Mouse (Mus musculus) embryonic facial prominence, embryonic 11.5 days (tissue): ENCODE data around the gene Nrp2. TPM values are rescaled to one million over a fixed set of nuclear protein-coding genes. Genes with fewer than 3 reads are reported as not detected.
A peak's percentile ranks its signal among the peaks of the same experiment; 100 is the strongest.

Experiments
- ATAC-seq: fragments of 200-750 bp; cut with Nextera tagmentation; replicated peaks from 2 replicates; pipeline ENCODE4 v1.8.0; 2017; ENCODE audit warnings: low read depth; ENCODE audit not compliant: insufficient number of reproducible peaks, low FRiP score, low TSS enrichment
- DNase-seq: peaks from one replicate; pipeline ENCODE4 v3.0.0-alpha.2; 2015; ENCODE audit warnings: low spot score
- H3K27ac ChIP-seq: fragments of 300-500 bp; sonication (generic); replicated peaks from 2 replicates; pipeline ENCODE4 v1.5.1; 2014; ENCODE audit warnings: mild to moderate bottlenecking, low read depth, low read length, control low read depth
- H3K27me3 ChIP-seq: fragments of 300-500 bp; sonication (generic); 2 replicates; pipeline ENCODE4 v1.6.1; 2014; ENCODE audit warnings: mild to moderate bottlenecking, low read length, moderate library complexity, mixed read lengths; ENCODE audit not compliant: control insufficient read depth, insufficient read depth
- H3K36me3 ChIP-seq: fragments of 300-500 bp; sonication (generic); replicated peaks from 2 replicates; pipeline ENCODE4 v1.6.1; 2014; ENCODE audit warnings: low read depth, mild to moderate bottlenecking, low read length, moderate library complexity, mixed read lengths; ENCODE audit not compliant: control insufficient read depth, insufficient read depth
- H3K4me1 ChIP-seq: fragments of 300-500 bp; sonication (generic); 2 replicates; pipeline ENCODE4 v1.6.1; 2014; ENCODE audit warnings: low read length, mixed read lengths; ENCODE audit not compliant: control insufficient read depth, insufficient read depth
- H3K4me2 ChIP-seq: fragments of 300-500 bp; sonication (generic); 2 replicates; pipeline ENCODE4 v1.6.1; 2014; ENCODE audit warnings: low read depth, mild to moderate bottlenecking, control low read depth, low read length, moderate library complexity
- H3K4me3 ChIP-seq: fragments of 300-500 bp; sonication (generic); 2 replicates; pipeline ENCODE4 v1.5.1; 2014; ENCODE audit warnings: low read depth, low read length, control low read depth
- H3K9ac ChIP-seq: fragments of 300-500 bp; sonication (generic); replicated peaks from 2 replicates; pipeline ENCODE4 v1.6.1; 2014; ENCODE audit warnings: mild to moderate bottlenecking, control low read depth, low read length
- H3K9me3 ChIP-seq: fragments of 300-500 bp; sonication (generic); replicated peaks from 2 replicates; pipeline ENCODE4 v1.6.1; 2016; ENCODE audit warnings: mild to moderate bottlenecking, low read length, inconsistent platforms, mixed read lengths; ENCODE audit not compliant: control insufficient read depth
- WGBS: fragments of 180-500 bp; shearing (Covaris S2); extraction: QIAGEN DNeasy Blood & Tissue Kit; methylation state at CpG from one replicate; pipeline ENCODE4 v1.1.7; 2014; 5-methylcytosine and 5-hydroxymethylcytosine counted together
- polyA plus RNA-seq: library from polyadenylated mRNA; unstranded; fragments of >200 nt; fragmentation: Nextera tagmentation; extraction: Ambion mirVana; gene quantifications from 2 replicates; pipeline ENCODE4 v1.2.1, GENCODE M21; 2014

The Nrp2 gene
- polyA plus RNA-seq, result 20.2 and 23.7 TPM in 2 replicates

- H3K4me1 ChIP-seq, result no peaks in the 10 kb centered on the region; the same call in 1 of the 2 replicates
- under 1% methylated on average over 63 of the region's 76 CpGs for WGBS
- H3K27me3 ChIP-seq, result peaks cover 1% of the 10 kb centered on the region; the same call in 1 of the 2 replicates
- DNase-seq, result peak; percentile 90
- H3K4me2 ChIP-seq, result peak within 1 kb of the TSS; percentile 82
- peak within 1 kb of the TSS; percentile 52; the same call in 1 of the 2 replicates for H3K27ac ChIP-seq
- ATAC-seq, result peak; percentile 78
- H3K9ac ChIP-seq, result peak within 1 kb of the TSS; percentile 79
- no peaks in the 10 kb centered on the region for H3K36me3 ChIP-seq
- no peaks in the 10 kb centered on the region for H3K9me3 ChIP-seq
- peak within 1 kb of the TSS; percentile 65 for H3K4me3 ChIP-seq
Measured at GRCm38 (mm10) chr1:62703158-62704116, at the start of gene Nrp2. TSS of gene Nrp2 (plus strand) at chr1:62703285.

GRCm38 (mm10) chr1:62654436-62654835 is 48.6 kb upstream of the Nrp2 start:
- DNase-seq, result no peak
- Histone ChIP-seq H3K4me2 (no peak overlapping the region), H3K4me1 (no peaks in the 10 kb centered on the region), H3K9ac (no peak overlapping the region), H3K36me3 (no peaks in the 10 kb centered on the region), H3K9me3 (no peaks in the 10 kb centered on the region), H3K27me3 (no peaks in the 10 kb centered on the region), H3K27ac (no peak overlapping the region), H3K4me3 (no peak overlapping the region)
- ATAC-seq, result no peak
- WGBS, result 75% methylated on average over 6 of the region's 6 CpGs

DNA sequence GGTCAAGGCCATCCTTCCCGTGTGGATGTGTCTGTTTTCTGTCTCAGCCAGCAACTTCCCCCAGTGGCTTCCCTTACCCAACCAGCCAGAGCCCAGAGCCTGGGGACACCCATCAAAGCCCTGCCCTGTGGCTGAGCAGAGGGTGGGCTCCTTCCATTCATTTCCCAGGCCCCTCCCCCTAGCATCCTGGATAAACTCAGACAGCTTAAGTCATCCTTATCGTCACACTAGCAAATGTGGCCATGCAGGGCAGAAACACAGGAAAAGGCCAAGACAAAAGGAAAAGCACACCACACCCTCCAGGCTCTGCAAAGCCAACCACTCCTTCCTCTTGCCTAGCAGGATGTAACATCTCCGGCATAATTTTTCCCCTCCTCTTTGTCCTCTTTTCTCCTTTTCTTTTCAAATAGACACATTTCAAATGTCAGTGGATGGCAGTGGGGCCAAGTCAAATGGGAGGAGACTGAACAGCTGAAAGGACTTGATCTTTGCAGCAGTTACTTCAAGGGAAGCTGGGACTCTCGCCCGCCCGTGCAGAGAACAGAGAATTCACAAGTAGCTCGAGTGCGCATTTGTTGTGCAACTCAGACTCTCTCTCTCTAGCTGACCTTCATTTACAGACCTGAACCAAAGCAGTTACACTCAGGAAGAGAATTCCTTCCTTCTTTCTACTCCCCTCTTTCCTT is 38.0 kb upstream of the Nrp2 start:
- Histone ChIP-seq H3K27ac (no peak overlapping the region), H3K9me3 (no peaks in the 10 kb centered on the region), H3K9ac (no peak overlapping the region), H3K4me3 (no peak overlapping the region), H3K36me3 (no peaks in the 10 kb centered on the region), H3K27me3 (no peaks in the 10 kb centered on the region), H3K4me1 (no peaks in the 10 kb centered on the region), H3K4me2 (no peak overlapping the region)
- WGBS, result 55% methylated on average over 8 of the region's 8 CpGs
- DNase-seq (peak; percentile 23), ATAC-seq (no peak)

- no peaks in the 10 kb centered on the region for H3K4me1 ChIP-seq
- no peak overlapping the region for H3K27ac ChIP-seq
- no peaks in the 10 kb centered on the region for H3K27me3 ChIP-seq
- no peak for ATAC-seq
- H3K36me3 ChIP-seq, result no peaks in the 10 kb centered on the region
- H3K9ac ChIP-seq, result no peak overlapping the region
- H3K4me3 ChIP-seq, result no peak overlapping the region
- no peak overlapping the region for H3K4me2 ChIP-seq
- H3K9me3 ChIP-seq, result no peaks in the 10 kb centered on the region
- 88% methylated on average over 5 of the region's 5 CpGs for WGBS
- DNase-seq, result no peak
Measured at GRCm38 (mm10) chr1:62665771-62666730, 37.0 kb upstream of the Nrp2 start.

GRCm38 (mm10) chr1:62666780-62667179 is 36.3 kb upstream of the Nrp2 start:
- no peak for DNase-seq

GRCm38 (mm10) chr1:62678611-62679344 is 24.3 kb upstream of the Nrp2 start:
- DNase-seq, result no peak
- no peaks in the 10 kb centered on the region for H3K9me3 ChIP-seq
- no peaks in the 10 kb centered on the region for H3K27me3 ChIP-seq
- H3K4me2 ChIP-seq, result no peak overlapping the region
- H3K36me3 ChIP-seq, result no peaks in the 10 kb centered on the region
- ATAC-seq, result no peak
- H3K4me3 ChIP-seq, result no peak overlapping the region
- H3K4me1 ChIP-seq, result no peaks in the 10 kb centered on the region
- H3K9ac ChIP-seq, result no peak overlapping the region
- WGBS, result 43% methylated on average over 4 of the region's 4 CpGs
- no peak overlapping the region for H3K27ac ChIP-seq

More at GRCm38 (mm10) chr1:62666780-62667179, 36.3 kb upstream of the Nrp2 start:
- H3K9ac ChIP-seq, result no peak overlapping the region
- no peaks in the 10 kb centered on the region for H3K36me3 ChIP-seq
- H3K4me3 ChIP-seq, result no peak overlapping the region
- no peaks in the 10 kb centered on the region for H3K27me3 ChIP-seq
- H3K9me3 ChIP-seq, result no peaks in the 10 kb centered on the region
- no peaks in the 10 kb centered on the region for H3K4me1 ChIP-seq
- no peak overlapping the region for H3K27ac ChIP-seq
- no peak for ATAC-seq
- WGBS, result 83% methylated on average over 5 of the region's 5 CpGs
- H3K4me2 ChIP-seq, result no peak overlapping the region

DNA sequence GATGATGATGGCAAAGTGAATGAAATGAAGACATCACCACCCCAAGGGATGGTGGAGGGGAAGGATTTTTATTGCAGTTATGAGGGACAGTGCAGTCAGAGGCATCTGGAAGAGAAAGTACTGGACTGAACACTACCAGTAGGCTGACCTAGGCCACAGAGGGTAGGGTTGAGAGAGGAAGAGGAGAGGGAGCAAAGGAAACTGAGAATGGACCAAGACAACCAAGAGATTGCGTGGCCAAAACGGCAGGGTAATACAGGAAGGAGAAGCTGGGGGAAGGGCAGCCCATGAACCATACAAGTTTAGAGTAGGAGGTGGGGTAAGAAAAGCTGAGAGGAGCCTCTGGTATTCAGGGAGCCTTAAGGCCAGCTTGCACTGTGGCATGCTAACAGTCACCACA is 23.6 kb upstream of the Nrp2 start:
- H3K4me2 ChIP-seq, result no peak overlapping the region
- 87% methylated on average over 2 of the region's 2 CpGs for WGBS
- H3K9me3 ChIP-seq, result no peaks in the 10 kb centered on the region
- H3K4me3 ChIP-seq, result no peak overlapping the region
- ATAC-seq (no peak), DNase-seq (no peak)
- H3K4me1 ChIP-seq, result no peaks in the 10 kb centered on the region
- H3K27ac ChIP-seq, result no peak overlapping the region
- no peak overlapping the region for H3K9ac ChIP-seq
- no peaks in the 10 kb centered on the region for H3K27me3 ChIP-seq
- no peaks in the 10 kb centered on the region for H3K36me3 ChIP-seq
